Mouse (Mus musculus) c-Kit-positive CD71-negative TER-119-negative erythroid progenitor cells, embryonic 14.5 days (primary cell): ENCODE results near the gene Ywhah.
A peak's percentile ranks its signal among the peaks of the same experiment; 100 is the strongest.

Experiments used
- DNase-seq: peaks from one replicate; pipeline ENCODE4 v3.0.0-alpha.2; 2013; ENCODE audit warnings: low read depth

Ywhah gene

GRCm38 (mm10) chr5:33018561-33019425, at the start of gene Ywhah:
TSS of gene Ywhah (plus strand) at chr5:33018816.
- peak; percentile 96 for DNase-seq

DNA sequence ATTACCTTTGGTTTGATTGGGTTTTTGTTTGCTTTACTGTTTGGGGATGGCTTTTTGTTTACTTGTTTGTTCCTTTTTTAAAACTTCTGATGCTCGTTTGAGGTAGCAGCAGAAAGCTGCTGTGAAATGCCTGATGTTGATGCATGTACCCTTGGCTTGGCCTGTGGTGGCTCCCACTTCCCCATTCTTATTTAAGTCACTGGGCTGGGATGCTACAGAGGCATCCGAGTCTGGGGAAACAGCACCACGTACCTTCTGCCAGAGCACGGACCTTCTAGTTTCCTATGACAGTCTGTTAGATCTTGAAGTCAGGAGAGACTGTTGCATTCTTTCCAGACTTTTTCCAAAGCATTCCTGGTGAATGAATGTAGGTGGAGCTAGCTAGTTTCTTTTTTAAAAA, 42.1 kb upstream of the Ywhah start:
- peak; percentile 10 for DNase-seq

DNA sequence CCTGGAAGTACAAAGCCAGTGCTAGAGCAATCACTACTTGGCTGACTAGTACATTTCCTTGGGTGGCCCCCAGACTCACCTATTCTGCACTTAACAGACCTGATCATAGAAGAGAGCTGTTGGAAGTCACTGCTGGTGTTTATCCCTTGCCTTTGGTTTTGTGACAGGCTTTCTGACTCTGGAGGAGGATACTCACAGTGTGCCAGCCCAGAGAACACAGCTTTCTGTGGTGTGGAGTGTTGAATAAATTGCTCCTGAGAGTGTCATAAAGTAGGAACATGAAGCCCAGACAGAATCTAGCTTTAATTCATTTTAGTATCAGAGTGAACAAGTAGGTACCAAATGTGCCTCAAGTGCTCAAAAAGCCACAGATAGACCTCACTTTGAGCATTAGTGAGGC, 41.4 kb upstream of the Ywhah start:
- no peak for DNase-seq

- DNase-seq = no peak
Measured at GRCm38 (mm10) chr5:32985379-32985778, 33.2 kb upstream of the Ywhah start.

GRCm38 (mm10) chr5:32987873-32988272, 30.7 kb upstream of the Ywhah start:
- no peak for DNase-seq

GRCm38 (mm10) chr5:32989959-32990640, 28.5 kb upstream of the Ywhah start:
- DNase-seq = no peak

DNA sequence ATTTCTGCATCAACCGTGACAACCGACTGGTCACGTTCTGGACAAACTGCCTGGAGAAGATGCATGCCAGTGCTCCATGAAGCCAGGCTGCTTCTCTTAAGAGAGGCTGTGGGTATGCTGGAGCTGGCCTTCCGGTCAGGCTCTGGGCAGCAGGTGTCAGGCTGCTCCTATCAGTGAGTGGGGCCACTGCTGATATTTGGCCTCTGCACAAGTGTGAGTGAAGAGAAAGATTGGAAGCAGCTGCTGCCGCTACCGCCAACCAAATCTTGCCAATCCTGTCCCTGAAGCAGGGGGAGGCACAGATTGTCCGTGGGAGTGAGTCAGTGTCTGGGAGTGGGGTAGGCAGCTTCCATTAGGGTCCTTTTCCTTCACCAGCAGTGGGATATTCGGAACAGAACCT, 27.5 kb upstream of the Ywhah start:
- no peak for DNase-seq

DNA sequence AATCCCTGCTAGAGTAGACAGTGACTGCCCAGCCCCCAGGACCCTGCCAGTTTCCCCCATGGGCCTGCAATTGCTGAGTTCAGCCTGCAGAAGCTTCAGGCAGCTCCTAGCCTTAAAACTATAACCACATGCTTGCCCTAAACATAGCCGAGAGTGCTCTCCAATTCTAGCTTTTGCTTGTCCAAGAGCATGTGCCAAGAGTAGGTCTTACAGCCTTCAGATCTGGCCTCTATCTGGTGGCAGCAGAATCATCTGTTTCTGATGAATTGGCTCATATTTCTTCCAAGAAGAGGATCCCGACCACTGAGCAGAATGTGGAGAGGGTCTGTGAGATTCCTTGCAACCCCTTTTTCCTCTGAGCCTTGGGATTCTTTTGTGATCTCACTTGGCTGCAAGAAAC, 24.1 kb upstream of the Ywhah start:
- DNase-seq = no peak

DNA sequence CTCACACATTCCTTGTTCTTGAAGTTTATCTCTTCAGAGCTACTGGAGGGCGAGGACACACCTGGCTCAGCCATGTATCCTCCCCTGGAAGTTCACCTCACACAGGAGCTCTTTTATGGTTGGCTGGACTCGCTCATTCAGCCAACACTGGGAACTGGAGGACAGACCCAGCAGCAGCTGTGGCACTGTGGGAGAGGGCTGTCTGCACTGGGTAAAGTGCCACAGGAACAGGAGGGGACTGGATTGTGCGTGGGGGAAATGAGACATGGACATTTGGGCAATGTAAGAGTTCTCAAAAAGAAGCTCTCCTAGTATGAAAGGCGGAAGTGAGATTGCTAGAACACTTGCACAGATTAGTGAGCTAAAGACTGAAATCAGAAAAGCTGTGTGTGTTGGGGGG, 22.9 kb upstream of the Ywhah start:
- no peak for DNase-seq

DNA sequence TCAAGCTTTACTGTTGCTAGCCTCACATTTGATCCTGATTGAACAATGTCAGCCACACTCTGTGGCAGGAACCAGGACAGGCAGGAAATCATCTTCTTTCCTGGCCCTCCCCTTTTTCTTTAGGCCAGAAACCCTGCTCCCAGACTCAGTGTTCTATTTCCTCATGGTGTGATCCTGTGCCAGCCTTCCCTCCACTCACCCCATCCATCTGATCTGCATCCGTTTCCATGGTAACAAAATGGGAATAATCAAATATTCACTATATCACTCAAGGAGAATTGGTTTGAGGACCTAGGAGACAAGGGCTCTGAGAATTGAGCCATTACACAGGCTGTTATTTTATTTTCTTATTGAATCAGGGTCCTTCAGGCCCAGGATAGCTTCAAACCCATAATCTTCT, 22.1 kb upstream of the Ywhah start:
- DNase-seq = no peak

- DNase-seq = peak; percentile 68
Measured at GRCm38 (mm10) chr5:32997686-32998085, 20.9 kb upstream of the Ywhah start.

DNA sequence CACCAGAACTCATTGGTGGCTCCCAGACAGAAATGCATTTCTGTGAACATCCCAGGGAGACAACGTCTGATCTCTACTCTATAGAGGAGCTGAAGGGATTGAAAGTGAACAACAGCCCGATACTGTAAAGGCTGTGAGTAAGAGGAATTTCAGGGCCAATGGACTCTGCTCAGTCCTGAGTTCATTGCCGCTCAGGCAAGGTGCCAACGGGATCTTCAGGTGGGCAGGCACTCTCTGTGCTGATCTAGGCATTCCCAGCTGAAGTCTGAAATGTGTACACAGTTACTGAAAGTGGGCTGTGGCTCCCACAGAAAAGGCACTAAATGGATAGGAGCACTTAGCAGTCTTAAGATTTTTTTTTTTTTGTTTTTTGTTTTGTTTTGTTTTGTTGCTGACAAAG, 19.8 kb upstream of the Ywhah start:
- no peak for DNase-seq

GRCm38 (mm10) chr5:33001111-33001510, 17.5 kb upstream of the Ywhah start:
- DNase-seq = no peak

DNA sequence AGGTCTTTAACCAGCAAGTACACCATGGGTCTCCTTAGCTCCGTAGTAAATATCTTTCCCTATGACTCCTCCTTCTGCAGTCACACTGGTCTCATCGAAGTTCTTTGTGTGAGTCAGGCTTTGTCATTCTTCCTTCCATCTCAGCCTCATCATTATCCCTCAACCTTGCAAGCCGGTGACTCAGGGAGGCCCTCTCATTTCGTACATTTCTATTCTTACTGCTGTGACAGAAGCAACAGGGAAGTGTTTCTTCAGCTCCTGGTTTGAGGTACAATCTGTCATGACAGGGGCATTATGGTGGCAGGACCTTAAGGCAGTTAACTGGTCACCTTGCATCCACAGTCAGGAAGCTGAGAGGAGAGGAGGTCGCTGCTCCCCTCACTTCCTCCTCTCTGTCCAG, 15.8 kb upstream of the Ywhah start:
- DNase-seq = no peak

DNA sequence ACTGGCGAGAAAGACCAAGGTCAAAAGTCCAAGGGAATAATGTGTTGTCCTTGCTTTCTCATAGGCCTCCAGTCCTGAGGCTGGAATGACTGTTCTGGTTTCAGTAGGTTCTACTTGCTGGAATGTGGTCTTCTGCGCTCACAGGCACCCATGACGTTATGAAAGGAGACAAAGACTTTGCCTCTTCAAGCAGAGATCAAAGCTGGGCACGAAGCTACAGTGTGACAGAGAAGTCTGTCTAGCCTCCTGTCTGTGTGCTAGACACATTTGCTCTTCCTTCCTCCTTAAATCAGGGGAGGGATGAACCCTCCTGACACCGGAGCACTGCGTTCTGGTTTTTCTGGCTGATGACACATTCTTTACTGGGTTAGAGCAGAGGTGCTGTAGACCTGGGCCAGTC, 15.1 kb upstream of the Ywhah start:
- DNase-seq = no peak

- DNase-seq = no peak
Measured at GRCm38 (mm10) chr5:33004110-33004509, 14.5 kb upstream of the Ywhah start.

DNA sequence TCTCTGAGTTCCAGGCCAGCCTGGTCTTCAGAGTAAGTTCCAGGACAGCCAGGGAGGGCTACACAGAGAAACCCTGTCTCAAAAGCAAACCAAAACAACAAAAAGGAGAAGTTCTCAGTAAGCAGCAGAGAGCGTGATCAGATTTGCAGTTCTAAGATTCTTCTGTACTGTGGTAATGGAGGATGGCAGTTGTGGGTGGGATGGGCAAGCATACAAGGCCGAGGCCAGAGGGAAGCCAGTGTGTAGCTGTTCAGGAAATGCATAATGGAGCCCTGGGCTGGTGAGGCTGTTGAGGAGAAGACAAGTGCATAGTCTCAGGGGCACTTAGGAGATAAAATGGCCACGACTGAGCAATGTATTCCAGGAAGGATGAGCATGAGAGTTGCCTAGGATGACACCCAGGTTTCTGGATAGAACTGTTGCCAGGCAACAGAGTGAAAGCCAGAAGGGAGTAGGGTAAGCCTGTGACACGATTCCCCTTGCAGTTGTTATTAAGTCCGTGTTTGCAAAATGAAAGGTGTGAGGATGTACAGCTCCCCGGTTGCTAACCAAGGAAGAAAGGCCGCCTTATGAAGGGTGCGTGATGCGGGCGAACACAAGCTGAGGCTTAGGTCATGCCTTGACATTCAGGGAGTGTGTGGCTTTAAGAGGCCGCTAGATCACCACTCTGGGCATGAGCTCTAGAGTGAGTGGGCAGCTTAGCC, 13.0 kb upstream of the Ywhah start:
- no peak for DNase-seq

DNA sequence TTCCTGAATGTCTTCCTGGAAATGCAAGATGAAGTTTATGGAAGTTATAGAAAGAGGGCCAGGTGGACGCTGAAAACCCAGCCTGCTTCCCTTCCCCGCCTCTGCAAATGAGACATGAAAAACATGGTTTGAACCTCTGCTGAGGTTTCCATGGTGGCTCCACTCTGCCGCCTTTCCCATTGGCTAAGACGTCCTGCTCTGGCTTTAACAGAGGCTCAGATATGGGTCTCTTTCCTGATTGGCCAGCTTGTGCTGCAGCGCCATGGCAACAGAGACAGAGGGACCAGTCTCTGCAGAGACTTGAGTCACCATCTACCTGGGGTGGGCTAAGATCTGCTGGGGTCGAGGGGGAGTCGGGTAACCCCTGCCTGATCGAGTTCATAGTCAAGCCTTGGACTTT, 11.9 kb upstream of the Ywhah start:
- DNase-seq = no peak

- DNase-seq = no peak
Measured at GRCm38 (mm10) chr5:33007371-33007770, 11.2 kb upstream of the Ywhah start.

DNA sequence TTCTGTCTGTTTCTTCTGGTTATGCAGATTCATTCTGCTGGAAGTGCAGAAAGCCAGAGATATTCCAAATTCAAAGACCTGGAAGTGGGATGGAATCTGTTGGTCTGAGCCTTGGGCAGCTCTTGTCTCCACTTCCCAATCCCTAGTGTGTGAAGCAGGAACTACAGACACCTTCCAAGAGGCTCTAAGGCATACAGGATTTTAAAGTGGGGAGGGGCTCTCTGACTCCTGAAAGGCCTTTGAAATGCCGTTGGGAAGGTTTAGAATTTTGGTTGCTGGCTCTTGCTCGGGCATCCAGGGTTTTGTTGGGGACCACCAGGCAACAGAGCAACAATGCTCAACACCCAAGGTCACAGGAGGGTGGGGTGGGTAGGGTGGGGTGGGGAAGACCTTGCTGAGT, 9.3 kb upstream of the Ywhah start:
- no peak for DNase-seq

- no peak for DNase-seq
Measured at GRCm38 (mm10) chr5:33009818-33010812, 8.5 kb upstream of the Ywhah start.
